In genomic region chrX:162931467-162931866, GRCm38 (mm10) we compare ENCODE assay signal across 32 mouse cellular contexts. TPM values are rescaled to one million over a fixed set of nuclear protein-coding genes. Genes with fewer than 3 reads are reported as not detected.
"Had no signal": no experiment of that assay in that cellular context is flagged by ENCODE, and none has a peak within 500 bp of the region (broad histone marks: within the 10 kb centered on the region; RNA-seq: fewer than 3 reads in every experiment).

No protein-coding gene starts in this region.

- H3K4me3 ChIP-seq: gastrocnemius, adult 2 months; heart, adult 2 months; heart, embryonic 12.5 days; hindbrain, embryonic 10.5 days; hindbrain, embryonic 12.5 days; intestine, embryonic 15.5 days; layer of hippocampus, adult 2 months; left cerebral cortex, adult 2 months; limb, embryonic 10.5 days; limb, embryonic 12.5 days; liver, embryonic 13.5 days had no signal

- H3K36me3 ChIP-seq: intestine, embryonic 15.5 days had no signal

- H3K9me3 ChIP-seq: heart, embryonic 12.5 days; hindbrain, embryonic 10.5 days; hindbrain, embryonic 12.5 days; intestine, embryonic 15.5 days; limb, embryonic 10.5 days; limb, embryonic 12.5 days; liver, embryonic 13.5 days had no signal

- H3K27me3 ChIP-seq: heart, embryonic 12.5 days; hindbrain, embryonic 12.5 days; intestine, embryonic 15.5 days; liver, embryonic 13.5 days had no signal

- H3K4me1 ChIP-seq: heart, embryonic 12.5 days; hindbrain, embryonic 10.5 days; hindbrain, embryonic 12.5 days; intestine, embryonic 15.5 days; limb, embryonic 10.5 days; limb, embryonic 12.5 days; liver, embryonic 13.5 days had no signal

- ATAC-seq: hindbrain, embryonic 16.5 days; inflammation-experienced regulatory T-cells, adult 6 months; intestine, embryonic 15.5 days; intestine, postnatal 0 days had no signal

- H3K9ac ChIP-seq: heart, embryonic 12.5 days; hindbrain, embryonic 12.5 days; hindbrain, embryonic 14.5 days; intestine, embryonic 15.5 days; limb, embryonic 12.5 days; liver, embryonic 13.5 days had no signal

- DNase-seq: gastrocnemius, adult 2 months; gastrocnemius, postnatal 10 days; gastrocnemius, postnatal 25 days; heart, adult 2 months; heart, postnatal 10 days; heart, postnatal 4 days; kidney, adult 18-20 months; kidney, adult 8-10 months; kidney, postnatal 10 days; kidney, postnatal 25 days; kidney, postnatal 4 days; liver, embryonic 13.5 days had no signal

- H3K27ac ChIP-seq: gastrocnemius, adult 2 months; heart, adult 2 months; hindbrain, embryonic 10.5 days; hindbrain, embryonic 12.5 days; hindbrain, embryonic 14.5 days; intestine, embryonic 15.5 days; layer of hippocampus, adult 2 months; left cerebral cortex, adult 2 months; limb, embryonic 10.5 days; limb, embryonic 12.5 days; liver, embryonic 13.5 days had no signal

- H3K4me2 ChIP-seq: heart, embryonic 12.5 days; hindbrain, embryonic 12.5 days; hindbrain, embryonic 14.5 days; intestine, embryonic 15.5 days; limb, embryonic 12.5 days; liver, embryonic 13.5 days had no signal

RNA-seq across cellular contexts. Expression of gene S100g, which starts 32.9 kb away (rescaled TPM):
- total RNA-seq: gastrocnemius, adult 2 months; gastrocnemius, postnatal 10 days; gastrocnemius, postnatal 25 days; gastrocnemius, postnatal 4 days; granulocyte monocyte progenitor cell, adult 5-6 weeks; heart, adult 2 months; heart, postnatal 10 days; heart, postnatal 25 days; heart, postnatal 4 days; layer of hippocampus, adult 2 months; layer of hippocampus, postnatal 10 days; layer of hippocampus, postnatal 25 days; left cerebral cortex, adult 2 months; left cerebral cortex, postnatal 14 days; left cerebral cortex, postnatal 36 days had no signal
- polyA plus RNA-seq: heart, adult 2 months; heart, embryonic 14.5 days; limb, embryonic 12.5 days had no signal
